Mouse (Mus musculus) right cerebral cortex, postnatal 36 days (tissue): ENCODE measurements around the gene Zfp3.

Experiments used
- DNase-seq, 2 experiments: peaks; one replicate each; pipeline ENCODE4 v3.0.0; 2022; ENCODE audit warnings: low spot score in 2 of 2, mixed read lengths in 1 of 2

Zfp3 gene

DNA sequence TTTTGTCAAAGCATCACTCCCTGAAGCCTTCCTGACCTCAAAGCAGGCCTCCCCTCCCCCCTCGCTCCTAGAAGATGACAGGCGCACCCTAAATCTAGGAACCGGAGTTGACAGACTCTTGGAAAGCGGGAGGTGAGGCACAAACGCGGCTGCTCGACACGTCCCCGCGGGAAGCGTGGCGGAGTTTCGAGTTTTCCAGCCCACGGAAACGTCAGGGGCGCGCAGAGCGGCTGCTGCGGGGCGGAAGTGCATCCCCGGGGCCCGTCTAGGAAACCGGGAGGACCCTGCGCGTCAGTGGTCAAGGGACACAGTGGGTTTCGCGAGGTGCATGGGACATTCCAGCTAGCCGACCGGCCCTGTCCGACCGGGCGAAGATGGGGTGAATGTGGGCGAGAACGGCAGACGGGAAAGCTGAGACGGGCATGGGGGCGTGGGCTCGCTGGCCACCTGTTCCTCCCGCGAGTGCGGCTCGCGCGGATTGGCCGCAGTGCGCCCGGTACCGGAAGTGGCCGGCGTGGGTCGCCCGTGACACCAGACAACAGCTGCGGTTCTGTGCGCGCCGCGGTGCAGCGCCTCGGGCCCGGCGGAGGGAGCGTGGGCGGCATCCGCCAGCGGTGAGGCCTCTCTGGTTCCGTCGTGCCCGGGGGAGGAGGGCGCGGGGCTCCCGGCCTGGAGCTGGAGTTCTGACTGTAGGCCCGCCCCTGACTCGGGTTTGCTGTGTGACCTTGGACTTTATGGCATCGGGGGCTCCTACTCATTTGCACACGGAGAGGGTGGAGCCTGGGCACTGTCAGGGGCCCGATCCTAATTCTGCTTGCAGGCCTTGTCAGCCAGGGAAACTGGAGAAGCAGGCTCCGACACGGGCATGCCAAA lies at the start of gene Zfp3:
Gene Zfp3, plus strand, starts transcription at position 274 of the 873 bp plus-strand sequence.
- DNase-seq, result peak; percentile 79 to 80

DNA sequence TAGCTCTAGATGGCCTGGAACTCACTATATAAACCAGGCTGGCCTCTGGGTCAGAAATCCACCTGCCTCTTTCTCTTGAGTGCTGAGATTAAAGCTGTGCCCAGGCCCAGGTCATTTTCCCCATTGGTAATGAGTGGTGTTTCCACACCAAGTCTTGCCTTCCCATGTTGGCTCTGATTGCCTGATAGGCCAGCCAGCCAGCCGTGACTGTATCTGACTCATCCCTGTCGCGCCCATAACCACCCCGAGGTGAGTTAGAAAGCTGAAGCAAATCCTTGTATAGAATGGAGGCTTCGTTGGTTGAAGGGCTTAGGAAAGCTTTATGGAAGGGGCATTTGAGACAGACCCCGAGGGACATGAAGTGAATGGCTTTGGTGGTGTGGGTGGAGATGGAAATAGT lies 48.2 kb upstream of the Zfp3 start:
- no peak for DNase-seq

- no peak for DNase-seq
Observed at GRCm38 (mm10) chr11:70718481-70718880, 45.5 kb upstream of the Zfp3 start.

GRCm38 (mm10) chr11:70720567-70720966 lies 43.4 kb upstream of the Zfp3 start:
- DNase-seq, result no peak

- DNase-seq, result no peak
Observed at GRCm38 (mm10) chr11:70721072-70721471, 42.9 kb upstream of the Zfp3 start.

- no peak for DNase-seq
Observed at GRCm38 (mm10) chr11:70724706-70725105, 39.3 kb upstream of the Zfp3 start.

DNA sequence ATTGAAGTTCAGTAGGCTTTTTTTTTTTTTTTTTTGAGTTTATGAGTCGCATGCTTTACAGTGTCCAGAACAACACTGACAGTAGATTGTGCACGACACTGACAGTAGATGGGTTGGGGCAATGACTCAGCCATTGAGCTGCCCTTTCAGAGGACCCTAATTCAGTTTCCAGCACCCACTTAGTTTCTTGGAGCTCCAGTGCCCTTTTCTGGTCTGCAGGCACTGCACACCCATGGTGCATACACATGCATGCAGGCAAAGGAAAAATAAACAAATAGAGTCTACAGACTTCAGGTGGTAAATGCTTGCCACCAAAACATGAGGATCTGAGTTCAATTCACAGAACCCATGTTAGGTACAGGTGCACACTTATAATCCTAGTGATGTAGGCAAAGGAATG lies 37.4 kb upstream of the Zfp3 start:
- DNase-seq, result no peak

DNA sequence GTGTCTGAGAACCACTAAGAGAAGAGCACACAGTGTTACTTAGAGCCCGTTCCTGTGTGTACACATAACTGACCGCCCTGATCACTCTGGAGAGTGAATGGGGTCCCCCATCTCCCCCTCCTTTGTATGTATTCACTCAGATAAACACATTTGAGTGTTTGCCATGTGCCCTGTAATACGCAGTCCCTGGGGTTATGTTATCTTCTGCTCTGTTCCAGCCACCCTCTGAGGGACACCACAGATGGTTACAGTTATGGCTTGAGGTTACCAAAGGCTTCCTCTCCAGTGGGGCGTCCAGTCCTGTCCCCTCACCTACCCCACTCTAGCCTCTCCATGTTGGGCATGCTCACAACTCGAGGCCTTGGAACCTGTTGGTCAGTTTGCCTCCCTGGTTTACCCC lies 36.6 kb upstream of the Zfp3 start:
- DNase-seq, result no peak

DNA sequence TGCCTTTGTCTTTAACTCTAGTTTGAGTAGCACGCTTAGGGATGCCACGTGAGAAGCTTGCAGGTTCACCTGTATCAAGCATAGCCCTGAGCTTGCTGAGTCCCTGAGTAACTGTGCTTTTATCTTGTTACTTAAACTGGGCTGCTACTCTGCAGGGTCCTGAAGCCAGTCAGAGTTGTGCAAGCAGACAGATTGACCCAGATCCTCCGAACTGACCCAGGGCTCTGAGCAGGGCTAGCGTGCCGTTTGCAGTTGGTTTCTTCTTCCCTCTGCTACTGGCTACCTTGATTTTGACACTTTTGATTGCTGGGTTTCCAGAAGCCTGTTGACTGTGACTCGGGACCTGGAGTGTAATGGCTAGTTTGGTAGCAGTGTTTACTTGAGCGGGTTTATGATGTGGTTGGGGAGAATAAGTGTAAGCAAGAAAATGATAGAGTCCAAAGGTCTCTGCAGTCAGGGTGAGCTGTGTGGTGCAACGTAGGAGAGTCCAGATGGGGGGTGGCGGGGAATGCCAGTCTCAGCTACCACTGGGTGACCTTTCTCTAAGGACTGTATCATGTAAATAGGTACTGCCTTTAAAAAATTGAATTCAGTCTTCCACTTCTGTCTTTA lies 33.5 kb upstream of the Zfp3 start:
- no peak for DNase-seq

- DNase-seq, result peak; percentile 39 to 58
Observed at GRCm38 (mm10) chr11:70731178-70731577, 32.8 kb upstream of the Zfp3 start.

DNA sequence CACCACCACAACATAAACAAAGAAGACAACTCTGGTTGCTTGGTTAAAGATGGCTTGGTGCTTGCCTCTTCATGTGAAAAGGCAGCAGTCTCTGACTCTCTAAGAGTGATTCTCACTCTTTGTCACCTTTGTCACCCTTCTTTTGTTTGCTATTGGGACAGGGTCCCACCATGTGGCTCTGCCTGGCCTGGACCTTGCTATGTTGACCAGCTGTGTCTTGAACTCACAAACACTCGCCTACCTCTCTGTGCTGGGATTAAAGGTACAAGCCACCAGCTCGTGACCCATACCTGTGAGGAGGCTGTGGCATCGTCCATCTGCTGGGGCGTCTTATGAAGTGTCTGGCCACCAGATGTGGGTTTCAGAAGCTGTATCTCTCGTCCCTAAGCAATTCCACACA lies 30.8 kb upstream of the Zfp3 start:
- no peak for DNase-seq

- DNase-seq, result no peak
Observed at GRCm38 (mm10) chr11:70737749-70738148, 26.3 kb upstream of the Zfp3 start.

DNA sequence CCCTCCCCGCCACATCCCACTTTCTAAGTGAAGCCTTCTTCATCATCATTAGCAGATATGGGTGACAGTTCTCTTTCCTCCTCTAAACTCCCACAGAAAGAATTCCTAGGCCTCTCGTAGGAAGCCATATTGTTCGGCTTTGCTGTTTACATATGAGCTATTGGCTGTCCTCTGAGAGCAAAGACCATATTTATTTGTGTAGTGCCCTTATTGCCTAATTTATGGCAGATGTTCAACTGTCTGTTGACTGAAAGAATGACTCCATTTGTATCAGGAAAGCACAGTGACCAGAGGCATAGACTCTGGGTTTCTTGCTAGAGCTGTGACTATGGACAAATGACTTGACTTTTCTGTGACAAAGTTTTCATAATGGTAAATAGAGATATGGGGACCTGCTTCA lies 22.4 kb upstream of the Zfp3 start:
- no peak for DNase-seq

- DNase-seq, result no peak
Observed at GRCm38 (mm10) chr11:70742117-70742516, 21.9 kb upstream of the Zfp3 start.

- DNase-seq, result no peak
Observed at GRCm38 (mm10) chr11:70742581-70743459, 21.2 kb upstream of the Zfp3 start.

DNA sequence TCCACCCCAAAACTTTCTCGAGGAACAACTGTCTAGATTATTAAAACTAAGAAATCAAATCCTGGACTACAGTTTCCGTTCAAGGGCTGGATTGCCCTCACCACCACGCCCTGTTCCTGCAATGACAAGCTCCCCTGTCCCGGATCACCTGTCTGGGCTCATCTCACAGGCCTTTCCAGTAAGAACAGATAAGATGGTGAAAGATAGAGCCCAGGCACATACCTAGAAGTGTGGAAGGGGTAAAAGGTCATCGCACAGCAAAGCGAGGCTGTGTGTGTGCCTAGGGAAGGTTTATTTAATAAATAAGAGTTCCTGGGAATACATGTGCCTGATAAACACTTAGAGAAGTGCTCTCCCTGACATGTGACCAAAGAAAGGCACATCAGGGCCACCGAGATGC lies 18.4 kb upstream of the Zfp3 start:
- DNase-seq, result no peak

- no peak for DNase-seq
Observed at GRCm38 (mm10) chr11:70747876-70748545, 16.0 kb upstream of the Zfp3 start.

- no peak for DNase-seq
Observed at GRCm38 (mm10) chr11:70752337-70753017, 11.5 kb upstream of the Zfp3 start.

DNA sequence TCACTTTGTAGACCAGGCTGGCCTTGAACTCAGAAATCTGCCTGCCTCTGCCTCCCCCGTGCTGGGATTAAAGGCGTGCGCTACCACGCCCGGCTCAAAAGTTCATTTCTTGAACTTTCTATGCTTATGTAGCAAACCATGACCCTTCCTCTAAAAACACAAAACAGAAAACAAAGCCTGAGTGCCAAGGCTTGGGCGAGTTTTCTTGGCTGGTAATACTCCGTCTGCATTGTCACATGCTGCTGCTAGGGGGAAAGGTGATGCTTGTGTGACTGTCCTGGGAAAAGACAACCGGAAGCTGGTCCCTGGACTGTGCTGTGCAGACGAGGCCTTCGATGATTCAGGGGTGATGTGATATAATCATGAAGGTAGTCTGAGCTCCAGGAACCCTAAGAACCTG lies 10.9 kb upstream of the Zfp3 start:
- DNase-seq, result no peak

GRCm38 (mm10) chr11:70754476-70754875 lies 9.5 kb upstream of the Zfp3 start:
- no peak for DNase-seq

GRCm38 (mm10) chr11:70754958-70755357 lies 9.1 kb upstream of the Zfp3 start:
- no peak for DNase-seq
